Mouse (Mus musculus) heart, embryonic 11.5 days (tissue): Measurements from ENCODE around the gene Abcf1. TPM values are rescaled to one million over a fixed set of nuclear protein-coding genes. Genes with fewer than 3 reads are reported as not detected.

Source experiments
- ATAC-seq: fragments of 200-750 bp; cut with Nextera tagmentation; replicated peaks from 2 replicates; pipeline ENCODE4 v1.8.0; 2017; ENCODE audit warnings: moderate library complexity; ENCODE audit not compliant: insufficient number of reproducible peaks, low FRiP score, low TSS enrichment
- H3K27ac ChIP-seq: fragments of 300-500 bp; sonication (generic); 2 replicates; pipeline ENCODE4 v1.5.1; 2014; ENCODE audit warnings: mild to moderate bottlenecking, low read depth, low read length
- H3K27me3 ChIP-seq: fragments of 300-500 bp; sonication (generic); 2 replicates; pipeline ENCODE4 v1.6.1; 2014; ENCODE audit warnings: mild to moderate bottlenecking, low read length, mixed read lengths; ENCODE audit not compliant: control insufficient read depth, insufficient read depth
- H3K36me3 ChIP-seq: fragments of 300-500 bp; sonication (generic); 2 replicates; pipeline ENCODE4 v1.6.1; 2014; ENCODE audit warnings: mild to moderate bottlenecking, low read length, moderate library complexity, mixed read lengths; ENCODE audit not compliant: control insufficient read depth, insufficient read depth
- H3K4me1 ChIP-seq: fragments of 300-500 bp; sonication (generic); 2 replicates; pipeline ENCODE4 v1.6.1; 2014; ENCODE audit warnings: low read length; ENCODE audit not compliant: control insufficient read depth, insufficient read depth
- H3K4me2 ChIP-seq: fragments of 300-500 bp; sonication (generic); 2 replicates; pipeline ENCODE4 v1.6.1; 2014; ENCODE audit warnings: mild to moderate bottlenecking, moderate library complexity
- H3K4me3 ChIP-seq: fragments of 300-500 bp; sonication (generic); 2 replicates; pipeline ENCODE4 v1.5.1; 2014; ENCODE audit warnings: low read depth, low read length
- H3K9ac ChIP-seq: fragments of 300-500 bp; sonication (generic); 2 replicates; pipeline ENCODE4 v1.6.1; 2014; ENCODE audit warnings: mild to moderate bottlenecking, low read depth, low read length, moderate library complexity
- H3K9me3 ChIP-seq: fragments of 300-500 bp; sonication (generic); replicated peaks from 2 replicates; pipeline ENCODE4 v1.6.1; 2016; ENCODE audit warnings: low read length; ENCODE audit not compliant: control insufficient read depth
- WGBS: fragments of 180-500 bp; shearing (Covaris S2); extraction: QIAGEN DNeasy Blood & Tissue Kit; methylation state at CpG from one replicate; pipeline ENCODE4 v1.1.7; 2014; ENCODE audit not compliant: insufficient replicate concordance; 5-methylcytosine and 5-hydroxymethylcytosine counted together
- polyA plus RNA-seq: library from polyadenylated mRNA; unstranded; fragments of >200 nt; fragmentation: Nextera tagmentation; extraction: Ambion mirVana; gene quantifications from 2 replicates; pipeline ENCODE4 v1.2.1, GENCODE M21; 2014

Abcf1 gene
- polyA plus RNA-seq, 1 experiment from 2014 or later: 91.7 TPM

- H3K9ac ChIP-seq: no peak overlapping the region
- WGBS: 94% methylated on average over 12 of the region's 12 CpGs
- H3K9me3 ChIP-seq: no peaks in the 10 kb centered on the region
- H3K36me3 ChIP-seq: peaks cover 40% of the 10 kb centered on the region
- H3K4me3 ChIP-seq: no peak overlapping the region
- H3K4me1 ChIP-seq: no peaks in the 10 kb centered on the region
- H3K4me2 ChIP-seq: no peak overlapping the region
- no peak; the same call in 1 of the 2 replicates for ATAC-seq
- no peak overlapping the region for H3K27ac ChIP-seq
- no peaks in the 10 kb centered on the region for H3K27me3 ChIP-seq
Observed at GRCm38 (mm10) chr17:35930627-35931026, 38.9 kb downstream of the Abcf1 start.

- Histone ChIP-seq H3K27me3 (no peaks in the 10 kb centered on the region), H3K4me3 (no peak overlapping the region), H3K36me3 (peaks cover 46% of the 10 kb centered on the region), H3K9me3 (no peaks in the 10 kb centered on the region), H3K4me1 (no peaks in the 10 kb centered on the region), H3K4me2 (no peak overlapping the region), H3K27ac (no peak overlapping the region), H3K9ac (no peak overlapping the region)
- no peak for ATAC-seq
- WGBS: 95% methylated on average over 2 of the region's 2 CpGs
Observed at GRCm38 (mm10) chr17:35929534-35929933, 40.0 kb downstream of the Abcf1 start.

GRCm38 (mm10) chr17:35927471-35927870 lies 42.1 kb downstream of the Abcf1 start:
- no peak overlapping the region for H3K4me3 ChIP-seq
- no peaks in the 10 kb centered on the region for H3K27me3 ChIP-seq
- no peaks in the 10 kb centered on the region for H3K4me1 ChIP-seq
- ATAC-seq: no peak
- no peak overlapping the region for H3K27ac ChIP-seq
- H3K36me3 ChIP-seq: peaks cover 52% of the 10 kb centered on the region
- H3K9ac ChIP-seq: no peak overlapping the region
- H3K9me3 ChIP-seq: no peaks in the 10 kb centered on the region
- no peak overlapping the region for H3K4me2 ChIP-seq
- 15% methylated on average over 1 of the region's 1 CpGs for WGBS

- Histone ChIP-seq H3K4me2 (no peak overlapping the region), H3K9me3 (no peaks in the 10 kb centered on the region), H3K36me3 (peaks cover 29% of the 10 kb centered on the region), H3K4me1 (peaks cover 8% of the 10 kb centered on the region), H3K27me3 (no peaks in the 10 kb centered on the region), H3K9ac (no peak overlapping the region), H3K27ac (no peak overlapping the region), H3K4me3 (no peak overlapping the region)
- WGBS: 91% methylated on average over 4 of the region's 4 CpGs
- no peak for ATAC-seq
Observed at GRCm38 (mm10) chr17:35923281-35923680, 46.3 kb downstream of the Abcf1 start.

- WGBS: 88% methylated on average over 3 of the region's 3 CpGs
Observed at GRCm38 (mm10) chr17:35922566-35922965, 47.0 kb downstream of the Abcf1 start.

GRCm38 (mm10) chr17:35921710-35922109 lies 47.9 kb downstream of the Abcf1 start:
- H3K27ac ChIP-seq: no peak overlapping the region
- H3K4me3 ChIP-seq: no peak overlapping the region
- ATAC-seq: no peak

More at GRCm38 (mm10) chr17:35922566-35922965, 47.0 kb downstream of the Abcf1 start:
- no peaks in the 10 kb centered on the region for H3K27me3 ChIP-seq
- peaks cover 24% of the 10 kb centered on the region for H3K36me3 ChIP-seq
- no peak overlapping the region for H3K9ac ChIP-seq
- H3K4me1 ChIP-seq: peaks cover 8% of the 10 kb centered on the region
- no peak overlapping the region for H3K4me2 ChIP-seq
- no peak overlapping the region for H3K4me3 ChIP-seq
- no peaks in the 10 kb centered on the region for H3K9me3 ChIP-seq
- H3K27ac ChIP-seq: no peak overlapping the region
- no peak for ATAC-seq

GRCm38 (mm10) chr17:35920862-35921562 lies 48.5 kb downstream of the Abcf1 start:
- H3K4me3 ChIP-seq: no peak overlapping the region
- WGBS: 82% methylated on average over 5 of the region's 5 CpGs
- peaks cover 8% of the 10 kb centered on the region for H3K4me1 ChIP-seq
- H3K27ac ChIP-seq: peak overlapping the region; percentile 93
- ATAC-seq: no peak
- H3K9ac ChIP-seq: no peak overlapping the region
- no peaks in the 10 kb centered on the region for H3K27me3 ChIP-seq
- no peak overlapping the region; the same call in 1 of the 2 replicates for H3K4me2 ChIP-seq
- peaks cover 15% of the 10 kb centered on the region for H3K36me3 ChIP-seq
- no peaks in the 10 kb centered on the region for H3K9me3 ChIP-seq

More at GRCm38 (mm10) chr17:35921710-35922109, 47.9 kb downstream of the Abcf1 start:
- Histone ChIP-seq H3K4me2 (no peak overlapping the region), H3K9me3 (no peaks in the 10 kb centered on the region), H3K4me1 (peaks cover 8% of the 10 kb centered on the region), H3K36me3 (peaks cover 21% of the 10 kb centered on the region), H3K27me3 (no peaks in the 10 kb centered on the region), H3K9ac (no peak overlapping the region)
- WGBS: 81% methylated on average over 4 of the region's 4 CpGs

GRCm38 (mm10) chr17:35920384-35920783 lies 49.2 kb downstream of the Abcf1 start:
- H3K4me3 ChIP-seq: peak overlapping the region; percentile 14
- ATAC-seq: no peak
- H3K4me1 ChIP-seq: peaks cover 10% of the 10 kb centered on the region
- no peaks in the 10 kb centered on the region for H3K9me3 ChIP-seq
- 67% methylated on average over 1 of the region's 1 CpGs for WGBS
- peak overlapping the region; percentile 99; the same call in 1 of the 2 replicates for H3K9ac ChIP-seq
- peaks cover 15% of the 10 kb centered on the region for H3K36me3 ChIP-seq
- H3K4me2 ChIP-seq: peak overlapping the region; percentile 98
- no peaks in the 10 kb centered on the region for H3K27me3 ChIP-seq
- H3K27ac ChIP-seq: peak overlapping the region; percentile 93

GRCm38 (mm10) chr17:35919864-35920301 lies 49.7 kb downstream of the Abcf1 start:
- Histone ChIP-seq H3K4me2 (peak overlapping the region; percentile 98), H3K9ac (peak overlapping the region; percentile 99), H3K36me3 (peaks cover 11% of the 10 kb centered on the region), H3K27ac (peak overlapping the region; percentile 93), H3K9me3 (no peaks in the 10 kb centered on the region), H3K4me1 (peaks cover 15% of the 10 kb centered on the region), H3K4me3 (peak overlapping the region; percentile 14), H3K27me3 (no peaks in the 10 kb centered on the region)
- 47% methylated on average over 6 of the region's 6 CpGs for WGBS
- ATAC-seq: no peak
